Mouse (Mus musculus) embryonic facial prominence, embryonic 10.5 days (tissue): ENCODE data around the gene Sfxn4. TPM values are rescaled to one million over a fixed set of nuclear protein-coding genes. Genes with fewer than 3 reads are reported as not detected.

Experiments
- DNase-seq: peaks from one replicate; pipeline ENCODE4 v3.0.0-alpha.2; 2017; ENCODE audit warnings: low spot score
- H3K27ac ChIP-seq: fragments of 300-500 bp; sonication (generic); replicated peaks from 2 replicates; pipeline ENCODE4 v1.5.1; 2016; ENCODE audit warnings: mild to moderate bottlenecking
- H3K27me3 ChIP-seq: fragments of 300-500 bp; sonication (generic); replicated peaks from 2 replicates; pipeline ENCODE4 v1.6.1; 2016; ENCODE audit warnings: low read depth, mild to moderate bottlenecking; ENCODE audit not compliant: poor library complexity, severe bottlenecking
- H3K36me3 ChIP-seq: fragments of 300-500 bp; sonication (generic); replicated peaks from 2 replicates; pipeline ENCODE4 v1.6.1; 2016; ENCODE audit warnings: mild to moderate bottlenecking, moderate library complexity
- H3K4me1 ChIP-seq: fragments of 300-500 bp; sonication (generic); 2 replicates; pipeline ENCODE4 v1.6.1; 2016
- H3K4me3 ChIP-seq: fragments of 300-500 bp; sonication (generic); 2 replicates; pipeline ENCODE4 v1.5.1; 2016; ENCODE audit warnings: mild to moderate bottlenecking, moderate library complexity
- H3K9me3 ChIP-seq: fragments of 300-500 bp; sonication (generic); 2 replicates; pipeline ENCODE4 v1.6.1; 2016; ENCODE audit warnings: mild to moderate bottlenecking
- WGBS: fragments of 180-500 bp; shearing (Covaris S2); methylation state at CpG from one replicate; pipeline ENCODE4 v1.1.7; 2016; 5-methylcytosine and 5-hydroxymethylcytosine counted together
- polyA plus RNA-seq: library from polyadenylated mRNA; unstranded; fragments of >200 nt; fragmentation: Nextera tagmentation; extraction: Ambion mirVana; gene quantifications from 2 replicates; pipeline ENCODE4 v1.2.1, GENCODE M21; 2016

Gene Sfxn4
- polyA plus RNA-seq = 11.1 and 12.6 TPM in 2 replicates

DNA sequence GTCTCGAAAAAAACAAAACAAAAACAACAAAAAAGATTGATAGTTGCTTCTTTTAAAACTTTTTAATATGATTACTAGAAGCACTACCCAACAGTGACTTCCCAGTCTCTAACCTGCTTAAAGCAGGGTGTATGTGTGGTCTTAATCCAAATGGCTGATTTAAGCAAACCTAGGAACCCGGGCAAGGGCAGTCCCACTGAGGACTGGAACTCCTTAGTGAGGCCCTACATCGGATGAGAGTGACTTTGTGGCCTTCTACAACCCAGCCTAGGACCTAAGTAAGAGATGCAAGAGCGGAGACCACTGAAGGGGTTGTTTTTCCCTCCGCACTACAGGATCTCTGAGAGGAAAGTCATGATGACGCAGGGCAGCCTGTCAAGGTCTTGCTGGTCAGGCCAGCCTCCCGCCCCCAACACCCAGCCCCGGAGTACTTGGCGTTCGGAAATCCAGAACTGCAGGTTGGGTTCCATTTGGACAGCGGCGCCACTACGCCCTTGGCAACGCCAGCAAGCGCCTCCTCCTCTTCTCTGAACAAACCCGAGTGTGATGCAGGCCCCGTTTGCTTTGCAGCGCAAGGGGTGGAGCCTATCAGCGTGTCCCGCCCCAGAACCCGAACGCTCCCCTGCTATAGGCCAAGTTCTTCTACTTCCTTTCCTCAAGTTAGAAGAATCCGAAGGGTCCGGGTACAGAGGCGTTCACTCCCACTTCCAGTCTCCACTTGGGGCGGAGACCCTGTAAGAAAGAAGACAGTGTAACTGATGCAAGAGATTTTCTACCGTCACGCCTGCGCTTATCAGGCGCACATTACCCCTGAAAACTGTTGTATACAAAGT, at the start of gene Sfxn4:
Gene Sfxn4, minus strand, starts transcription at position 612 of the 833 bp plus-strand sequence.
- peak; percentile 93 for DNase-seq
- H3K4me3 ChIP-seq = peak within 1 kb of the TSS; percentile 59
- no peaks in the 10 kb centered on the region for H3K9me3 ChIP-seq
- H3K4me1 ChIP-seq = 0 out of 2 replicates have a peak, but pooled peaks cover 3% of the 10 kb centered on the region
- 4% methylated on average over 30 of the region's 30 CpGs for WGBS
- H3K27ac ChIP-seq = peak within 1 kb of the TSS; percentile 77
- H3K36me3 ChIP-seq = peaks cover 33% of the 10 kb centered on the region
- H3K27me3 ChIP-seq = no peaks in the 10 kb centered on the region

DNA sequence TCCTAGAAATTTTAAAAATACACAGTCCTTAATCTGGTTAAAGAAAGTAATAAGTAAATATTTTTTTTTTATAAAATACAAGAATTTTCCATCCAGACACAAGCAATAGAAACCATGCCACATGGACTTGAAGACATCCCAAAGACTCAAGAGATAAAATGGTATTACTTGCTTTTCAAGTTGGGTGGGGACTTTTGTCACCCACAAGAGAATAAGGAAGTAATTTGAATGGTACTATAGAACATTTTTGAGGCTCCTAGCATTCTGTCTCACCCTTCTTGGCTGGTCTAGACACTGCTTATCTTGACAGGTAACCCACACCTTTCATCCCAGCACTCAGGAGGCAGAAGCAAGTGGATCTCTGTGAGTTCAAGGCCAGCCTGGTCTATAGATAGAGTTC, 49.0 kb upstream of the Sfxn4 start:
- H3K27ac ChIP-seq = no peak overlapping the region
- no peaks in the 10 kb centered on the region for H3K9me3 ChIP-seq
- no peaks in the 10 kb centered on the region for H3K36me3 ChIP-seq
- DNase-seq = no peak
- H3K4me1 ChIP-seq = peaks cover 2% of the 10 kb centered on the region; the same call in 1 of the 2 replicates
- H3K4me3 ChIP-seq = no peak overlapping the region
- no peaks in the 10 kb centered on the region for H3K27me3 ChIP-seq

DNA sequence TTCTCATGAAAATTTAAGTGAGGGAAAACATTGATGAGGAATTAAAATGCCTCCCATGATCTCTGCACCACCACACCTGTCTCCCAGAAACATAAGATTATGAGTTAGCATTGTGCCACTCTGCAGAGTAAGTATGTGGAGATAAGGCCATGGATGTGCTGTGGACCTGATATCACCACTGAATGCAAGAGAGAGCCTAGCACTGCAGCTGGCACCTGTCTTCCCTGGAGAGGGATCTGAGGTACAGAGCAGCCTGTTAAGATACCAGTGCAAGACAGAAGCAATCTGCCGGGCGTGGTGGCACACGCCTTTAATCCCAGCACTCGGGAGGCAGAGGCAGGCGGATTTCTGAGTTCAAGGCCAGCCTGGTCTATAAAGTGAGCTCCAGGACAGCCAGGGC, 44.2 kb upstream of the Sfxn4 start:
- Histone ChIP-seq H3K4me1 (0 out of 2 replicates have a peak, but pooled peaks cover 5% of the 10 kb centered on the region), H3K27ac (no peak overlapping the region), H3K36me3 (no peaks in the 10 kb centered on the region; the same call in 1 of the 2 replicates), H3K4me3 (no peak overlapping the region), H3K27me3 (no peaks in the 10 kb centered on the region), H3K9me3 (no peaks in the 10 kb centered on the region)
- no peak for DNase-seq
- 93% methylated on average over 5 of the region's 5 CpGs for WGBS

DNA sequence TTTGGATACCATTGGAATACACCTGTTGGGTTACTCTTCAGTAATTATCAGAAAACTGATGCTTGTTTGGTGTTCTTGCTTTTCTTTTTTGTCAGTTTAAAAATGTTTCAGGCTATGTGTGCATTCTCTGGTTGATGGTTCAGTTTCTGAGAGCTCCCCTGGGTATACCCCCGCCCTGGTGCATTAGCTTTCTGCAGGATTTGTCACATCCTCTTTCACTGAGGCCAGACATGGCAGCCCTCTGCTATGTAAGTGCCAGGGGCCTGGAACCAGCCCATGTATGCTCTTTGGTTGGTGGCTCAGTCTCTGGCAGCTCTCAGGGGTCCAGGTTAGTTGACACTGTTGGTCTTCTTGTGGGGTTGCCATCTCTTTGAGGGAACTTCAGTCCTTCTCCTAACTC, 42.7 kb upstream of the Sfxn4 start:
- Histone ChIP-seq H3K9me3 (no peaks in the 10 kb centered on the region), H3K27ac (no peak overlapping the region), H3K4me1 (0 out of 2 replicates have a peak, but pooled peaks cover 5% of the 10 kb centered on the region), H3K4me3 (no peak overlapping the region), H3K36me3 (no peaks in the 10 kb centered on the region; the same call in 1 of the 2 replicates), H3K27me3 (no peaks in the 10 kb centered on the region)
- no peak for DNase-seq
- WGBS = 95% methylated on average over 1 of the region's 1 CpGs

DNA sequence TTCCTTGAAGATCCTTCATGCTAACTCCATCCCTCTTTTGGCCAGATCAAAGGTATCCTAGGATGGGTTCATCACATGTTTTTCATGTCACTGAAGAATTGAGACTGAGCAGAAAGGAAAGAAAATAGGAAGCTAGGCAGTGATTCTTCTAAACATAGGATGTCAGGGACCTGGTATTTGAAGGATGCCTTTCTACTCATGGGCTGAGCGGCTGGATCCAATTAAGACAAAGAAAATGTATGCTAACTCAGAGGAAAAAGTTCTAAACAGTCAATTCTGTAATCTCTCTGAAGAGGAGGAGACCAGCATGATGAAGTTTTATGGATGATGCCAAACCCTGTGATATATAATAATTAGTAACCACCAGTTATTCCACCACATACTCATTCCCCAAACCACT, 41.9 kb upstream of the Sfxn4 start:
- Histone ChIP-seq H3K27ac (no peak overlapping the region), H3K4me3 (no peak overlapping the region), H3K36me3 (no peaks in the 10 kb centered on the region; the same call in 1 of the 2 replicates), H3K9me3 (no peaks in the 10 kb centered on the region), H3K4me1 (0 out of 2 replicates have a peak, but pooled peaks cover 5% of the 10 kb centered on the region), H3K27me3 (no peaks in the 10 kb centered on the region)
- WGBS = 69% methylated on average over 1 of the region's 1 CpGs
- DNase-seq = no peak

DNA sequence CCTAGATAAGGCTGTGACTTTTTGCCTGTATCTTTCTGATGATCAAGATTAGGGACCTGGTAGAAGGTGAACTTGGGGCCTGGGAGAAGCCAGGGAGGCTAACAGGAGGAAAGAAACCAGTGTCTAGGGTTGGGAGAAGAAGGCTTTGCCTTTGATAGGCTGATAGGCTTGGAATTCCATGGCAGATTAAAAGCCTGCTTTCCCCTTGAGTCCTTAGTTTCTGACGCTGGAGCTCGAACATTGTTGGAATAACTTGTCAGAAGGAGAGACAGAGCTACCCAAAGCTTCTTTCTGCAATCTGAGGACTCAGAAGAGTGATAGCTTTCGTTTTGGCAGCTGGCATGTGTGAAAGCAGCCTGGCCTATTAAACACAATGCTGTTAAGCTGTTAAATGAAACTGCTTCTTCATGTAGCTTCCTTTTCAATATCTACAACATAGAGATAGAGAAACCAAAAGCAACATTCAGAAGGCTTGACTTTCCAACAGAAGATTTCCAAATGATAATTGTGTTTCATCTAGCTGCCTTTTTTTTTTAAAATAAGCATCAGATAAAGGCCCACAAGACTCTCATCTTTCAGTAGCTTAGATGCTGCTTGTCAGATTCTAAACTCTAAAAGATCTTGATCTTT, 34.1 kb upstream of the Sfxn4 start:
- Histone ChIP-seq H3K4me3 (no peak overlapping the region), H3K36me3 (no peaks in the 10 kb centered on the region), H3K27me3 (no peaks in the 10 kb centered on the region), H3K4me1 (peaks cover 21% of the 10 kb centered on the region), H3K9me3 (no peaks in the 10 kb centered on the region), H3K27ac (no peak overlapping the region)
- WGBS = 37% methylated on average over 3 of the region's 3 CpGs
- no peak for DNase-seq

DNA sequence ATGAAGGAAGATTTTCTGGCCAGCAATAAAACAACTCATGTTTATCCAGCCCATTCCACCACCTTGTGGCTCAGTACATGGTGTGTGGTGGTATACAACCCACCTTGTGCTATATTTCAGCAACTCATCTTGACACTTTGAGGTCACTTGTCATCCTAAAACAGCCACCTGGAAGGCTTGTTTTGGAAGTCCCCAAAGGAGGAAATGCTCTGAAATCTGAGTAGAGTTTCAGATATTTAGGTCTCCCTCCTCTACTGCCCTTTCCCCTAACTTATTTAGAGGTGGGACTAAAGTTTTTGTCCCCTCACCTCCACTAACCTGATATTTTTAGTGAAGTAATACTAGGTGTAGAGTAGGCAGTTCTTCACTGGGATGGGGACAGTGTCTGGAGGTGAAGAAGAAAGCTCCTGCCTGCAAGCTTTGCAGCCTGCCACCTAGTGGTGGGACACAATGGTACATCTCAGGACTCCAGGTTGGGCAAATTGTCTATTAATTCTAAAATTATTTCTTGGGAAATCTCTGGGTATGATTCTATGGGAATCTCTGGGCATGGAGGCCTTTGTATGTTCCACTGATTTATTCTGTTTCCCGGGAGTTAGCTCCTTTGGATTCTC, 30.8 kb upstream of the Sfxn4 start:
- H3K36me3 ChIP-seq = no peaks in the 10 kb centered on the region
- no peak overlapping the region for H3K27ac ChIP-seq
- no peaks in the 10 kb centered on the region for H3K27me3 ChIP-seq
- H3K4me3 ChIP-seq = peak overlapping the region; percentile 87; the same call in 1 of the 2 replicates
- no peaks in the 10 kb centered on the region for H3K9me3 ChIP-seq
- peak; percentile 69 for DNase-seq
- H3K4me1 ChIP-seq = peaks cover 30% of the 10 kb centered on the region
- WGBS = 37% methylated on average over 1 of the region's 1 CpGs

DNA sequence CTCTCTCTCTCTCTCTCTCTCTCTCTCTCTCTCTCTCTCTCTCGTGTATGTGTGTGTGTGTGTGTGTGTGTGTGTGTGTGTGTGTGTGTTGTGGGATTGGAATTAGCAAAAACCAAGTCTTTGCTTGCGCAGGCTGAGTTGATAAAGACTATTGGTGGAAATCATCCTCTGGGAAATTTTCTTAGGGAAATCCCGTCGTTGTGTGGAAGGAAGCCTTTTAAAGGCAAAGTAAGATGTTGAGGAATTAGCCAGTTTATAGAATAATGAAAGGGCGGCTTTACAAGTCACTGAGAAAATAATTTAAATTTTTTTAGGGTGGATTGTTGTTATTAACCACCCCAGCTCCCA, 29.8 kb upstream of the Sfxn4 start:
- WGBS = 10% methylated on average over 5 of the region's 5 CpGs
- Histone ChIP-seq H3K36me3 (no peaks in the 10 kb centered on the region), H3K27me3 (no peaks in the 10 kb centered on the region), H3K9me3 (no peaks in the 10 kb centered on the region), H3K27ac (0 out of 2 replicates have a peak overlapping the region, but pooled peaks have one; percentile 99), H3K4me3 (peak overlapping the region; percentile 87), H3K4me1 (peaks cover 30% of the 10 kb centered on the region)
- no peak for DNase-seq

DNA sequence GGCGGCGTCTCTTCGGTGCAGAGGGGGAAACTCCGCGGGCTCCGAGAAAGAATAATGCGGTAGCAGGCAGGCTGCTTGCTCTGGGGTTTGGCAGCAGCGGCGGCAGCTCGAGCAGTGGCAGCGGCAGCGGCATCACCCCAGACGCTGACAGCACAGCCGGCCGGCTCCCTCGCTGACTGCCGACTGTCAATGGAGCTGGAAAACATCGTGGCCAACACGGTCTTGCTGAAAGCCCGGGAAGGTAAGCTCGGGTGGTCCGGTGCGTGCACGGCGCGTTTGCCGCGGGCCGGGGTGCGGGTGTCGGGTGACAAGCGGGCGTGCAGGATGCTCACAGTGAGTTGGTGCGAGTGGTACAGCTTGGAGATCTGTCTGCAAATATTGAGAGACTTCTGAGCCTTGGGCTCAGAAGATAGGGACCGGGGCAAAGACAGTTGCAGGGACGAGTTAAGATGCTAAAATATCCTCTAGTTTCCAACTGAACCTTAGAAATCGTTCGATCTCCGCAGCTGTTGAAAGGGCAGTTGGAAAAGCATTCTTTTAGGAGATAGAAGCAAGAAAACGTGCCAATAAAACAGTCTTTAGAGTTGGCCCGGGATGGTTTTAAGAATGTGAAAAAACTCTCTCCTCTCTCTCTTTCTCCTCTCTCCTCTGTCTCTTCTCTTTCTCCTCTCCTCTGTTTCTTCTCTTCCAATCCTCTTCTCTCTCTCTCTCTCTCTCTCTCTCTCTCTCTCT, 29.3 kb upstream of the Sfxn4 start:
- H3K27ac ChIP-seq = peak overlapping the region; percentile 99

DNA sequence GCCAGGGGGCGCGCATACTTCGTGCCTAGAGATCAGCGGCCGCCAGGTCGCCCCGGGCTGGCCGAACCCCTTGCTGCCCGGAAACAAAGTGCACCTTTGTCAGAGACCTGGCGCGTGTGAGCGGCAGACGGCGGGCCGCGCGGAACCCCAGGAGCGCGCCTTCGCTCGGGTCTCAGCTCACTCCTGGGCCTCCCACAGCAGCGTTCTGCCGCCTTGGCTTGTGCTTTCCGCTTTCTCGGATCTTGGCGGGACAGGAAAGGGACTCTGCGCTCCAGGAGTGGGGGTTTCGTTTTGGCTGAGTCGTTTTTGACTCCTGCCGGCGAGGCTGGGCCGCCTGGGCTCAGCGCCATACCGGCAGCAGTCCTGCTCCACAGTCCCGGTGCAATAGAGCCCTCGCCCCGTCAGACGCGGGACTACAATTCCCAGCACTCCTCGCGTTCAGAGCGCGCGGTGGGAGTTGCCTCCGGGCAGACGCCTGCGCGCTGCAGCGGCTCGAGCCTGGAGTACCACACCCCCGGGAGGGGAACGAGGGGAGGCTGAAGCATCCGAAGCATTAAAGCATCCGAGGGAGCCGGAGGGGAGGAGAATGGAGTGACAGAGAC, 28.5 kb upstream of the Sfxn4 start, which contains the start of gene Grk5:
Gene Grk5, plus strand, starts transcription at position 36 of the 602 bp plus-strand sequence.
- peaks cover 26% of the 10 kb centered on the region for H3K4me1 ChIP-seq
- H3K27ac ChIP-seq = peak within 1 kb of the TSS; percentile 99
- WGBS = under 1% methylated on average over 55 of the region's 55 CpGs
- no peaks in the 10 kb centered on the region for H3K27me3 ChIP-seq
- DNase-seq = peak; percentile 94
- H3K9me3 ChIP-seq = no peaks in the 10 kb centered on the region
- H3K36me3 ChIP-seq = no peaks in the 10 kb centered on the region
- peak within 1 kb of the TSS; percentile 87 for H3K4me3 ChIP-seq

More for the DNA sequence above, 29.3 kb upstream of the Sfxn4 start:
- Histone ChIP-seq H3K9me3 (no peaks in the 10 kb centered on the region), H3K36me3 (no peaks in the 10 kb centered on the region), H3K4me1 (peaks cover 30% of the 10 kb centered on the region), H3K27me3 (no peaks in the 10 kb centered on the region), H3K4me3 (peak overlapping the region; percentile 87)
- WGBS = 1% methylated on average over 40 of the region's 41 CpGs
- peak; percentile 81 for DNase-seq

DNA sequence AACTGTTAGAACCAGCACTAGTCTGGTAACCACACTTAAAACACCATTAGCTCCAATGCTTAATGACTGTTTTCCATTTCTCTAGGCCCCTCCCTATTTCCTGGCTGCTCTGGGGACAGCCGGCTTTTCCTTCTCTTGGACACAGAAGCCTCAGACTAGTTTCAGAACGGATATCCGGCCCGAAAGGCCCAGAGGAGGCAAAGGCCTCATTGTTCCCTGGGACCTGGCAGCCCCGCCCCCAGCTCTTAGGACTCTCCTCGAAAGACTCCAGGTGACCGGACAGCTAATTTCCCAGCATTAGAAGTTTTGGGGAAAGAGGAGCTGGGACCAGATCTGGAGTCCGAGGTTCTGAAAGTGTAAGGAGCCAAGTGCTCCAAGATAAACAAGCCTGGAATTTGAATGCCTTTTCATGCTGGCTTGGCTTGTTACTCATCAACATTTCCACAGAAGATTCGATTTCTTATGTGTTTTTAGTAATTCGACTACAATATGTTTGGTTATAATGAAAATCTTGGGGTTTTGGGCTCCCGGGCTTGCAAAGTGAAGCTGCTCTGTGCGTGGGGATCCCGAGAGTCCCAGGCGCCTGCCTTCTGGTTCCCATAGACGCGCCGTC, 27.9 kb upstream of the Sfxn4 start:
- 3% methylated on average over 17 of the region's 17 CpGs for WGBS
- peak overlapping the region; percentile 87 for H3K4me3 ChIP-seq
- DNase-seq = peak; percentile 76

More for the DNA sequence above, 27.9 kb upstream of the Sfxn4 start:
- Histone ChIP-seq H3K9me3 (no peaks in the 10 kb centered on the region), H3K4me1 (peaks cover 26% of the 10 kb centered on the region), H3K27ac (peak overlapping the region; percentile 99), H3K36me3 (no peaks in the 10 kb centered on the region), H3K27me3 (no peaks in the 10 kb centered on the region)
